Mouse (Mus musculus) C2C12 (cell line): ENCODE measurements around the gene Bloc1s6.

Experiments
- CEBPB ChIP-seq: IDR thresholded peaks from one replicate; pipeline ENCODE4 v1.6.1; 2011; ENCODE audit warnings: low read depth, mild to moderate bottlenecking, control low read depth, moderate library complexity
- CTCF ChIP-seq: IDR thresholded peaks from one replicate; pipeline ENCODE4 v1.5.1; 2011; ENCODE audit not compliant: control insufficient read depth, insufficient read depth, insufficient read length
- FOSL1 ChIP-seq: IDR thresholded peaks from one replicate; pipeline ENCODE4 v1.8.0; 2011; ENCODE audit warnings: mild to moderate bottlenecking, low read length; ENCODE audit not compliant: poor library complexity, insufficient read depth, severe bottlenecking
- MAX ChIP-seq: IDR thresholded peaks from one replicate; pipeline ENCODE4 v1.6.1; 2011; ENCODE audit warnings: mild to moderate bottlenecking, control low read depth
- MYOD1 ChIP-seq: IDR thresholded peaks from one replicate; pipeline ENCODE4 v1.6.1; 2011; ENCODE audit warnings: low read depth; ENCODE audit not compliant: control insufficient read depth, insufficient read length
- USF1 ChIP-seq: IDR thresholded peaks from one replicate; pipeline ENCODE4 v1.6.1; 2011; ENCODE audit warnings: low read depth, mild to moderate bottlenecking, control low read depth, moderate library complexity

DNA sequence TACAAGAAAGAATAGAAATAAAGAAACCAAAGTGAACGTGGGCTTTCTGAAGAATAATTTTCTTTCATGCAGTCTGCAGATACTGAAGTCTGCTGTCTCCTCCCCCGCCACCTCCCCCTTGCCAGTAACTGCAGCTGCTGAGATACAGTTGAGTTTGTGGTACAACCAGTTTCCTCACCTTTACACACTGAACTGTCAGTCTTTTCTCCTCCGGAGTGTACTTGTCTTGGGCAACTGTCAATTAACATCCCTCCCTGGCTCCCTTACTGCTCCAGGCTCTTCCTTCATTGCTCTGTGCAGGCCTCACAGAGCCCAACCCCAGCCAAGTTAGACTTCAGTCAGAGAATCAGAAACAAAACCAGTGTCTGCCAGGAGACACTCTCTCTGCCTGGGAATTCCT, 17.7 kb upstream of the Bloc1s6 start:
- TF ChIP-seq CTCF (no peak), MYOD1 (no peak), USF1 (no peak), CEBPB (no peak), FOSL1 (no peak), MAX (no peak)
